Mouse (Mus musculus) brain, embryonic 14.5 days (tissue): ENCODE measurements around the gene Pfkm.

Source experiments
- CTCF ChIP-seq: fragments of 200-500 bp; IDR thresholded peaks from 2 replicates; pipeline ENCODE4 v1.5.1; 2012; ENCODE audit warnings: inconsistent platforms, mild to moderate bottlenecking, moderate library complexity, borderline replicate concordance; ENCODE audit not compliant: insufficient read depth, insufficient read length; ENCODE audit errors: extremely low read depth
- POLR2A ChIP-seq: fragments of 200-500 bp; IDR thresholded peaks from 2 replicates; pipeline ENCODE4 v1.6.1; 2012; ENCODE audit warnings: mild to moderate bottlenecking, inconsistent platforms, borderline replicate concordance; ENCODE audit not compliant: poor library complexity, insufficient read depth, insufficient read length, severe bottlenecking; ENCODE audit errors: extremely low read depth

- TF ChIP-seq POLR2A: no peak
- TF ChIP-seq CTCF: no peak
Observed at GRCm38 (mm10) chr15:98120831-98121230, 28.4 kb downstream of the Pfkm start.
